Mouse (Mus musculus) liver, postnatal 0 days (tissue): ENCODE measurements around the gene Scgb1a1.

Source experiments
- CTCF ChIP-seq: sonication (generic); IDR thresholded peaks from 2 replicates; pipeline ENCODE4 v1.5.1; 2016; ENCODE audit warnings: antibody characterized with exemption, low read depth
- EP300 ChIP-seq: IDR thresholded peaks from 2 replicates; pipeline ENCODE4 v1.6.1; 2016; ENCODE audit warnings: antibody characterized with exemption, low read depth, mild to moderate bottlenecking

- no peak for TF ChIP-seq CTCF
- TF ChIP-seq EP300: no peak
These were observed 10.6 kb downstream of the Scgb1a1 start for GRCm38 (mm10) chr19:9076982-9077660.
